Comparison of ENCODE assay signal across 10 mouse cellular contexts in the genomic region with DNA sequence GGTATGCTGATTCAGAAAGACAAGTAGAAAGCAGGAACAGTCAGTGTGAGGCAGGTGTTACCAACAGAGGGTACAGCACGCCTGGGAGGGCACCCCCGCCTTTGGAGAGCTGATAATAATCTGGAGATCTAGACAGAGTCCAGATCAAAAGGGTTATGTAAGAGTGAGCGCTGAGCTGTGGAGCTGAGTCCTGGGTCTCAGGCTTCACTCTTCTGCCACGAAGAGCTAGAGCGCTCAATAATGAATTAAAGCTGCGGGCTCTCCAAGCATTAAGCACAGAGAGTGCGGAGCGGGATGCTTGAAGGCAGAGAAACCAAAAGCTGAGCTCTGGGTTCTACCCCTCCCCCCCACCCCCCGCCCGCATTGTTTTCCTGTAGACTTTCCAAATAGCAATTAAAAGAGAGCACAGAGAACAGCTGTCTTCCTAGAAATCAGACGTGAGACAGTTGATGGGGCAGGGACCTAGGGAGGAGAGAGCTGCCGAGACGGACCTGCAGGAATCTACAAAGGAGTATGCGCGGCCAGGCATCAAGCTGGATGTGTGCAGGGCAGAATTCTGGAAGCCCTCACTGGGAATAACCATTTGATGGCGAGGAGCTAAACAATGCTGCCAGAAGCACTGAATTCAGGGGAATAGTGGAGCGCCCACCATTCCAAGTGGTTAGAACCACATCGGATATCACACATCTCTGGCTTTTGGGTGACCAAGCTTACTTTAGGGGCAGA. TPM values are rescaled to one million over a fixed set of nuclear protein-coding genes. Genes with fewer than 3 reads are reported as not detected.
DNase-seq lines count a peak whose midpoint lies in the region; ATAC-seq and TF ChIP-seq lines count a peak whose summit lies in the region.
"Had no signal": no experiment of that assay in that cellular context is flagged by ENCODE, and none has a peak within 500 bp of the region (broad histone marks: within the 10 kb centered on the region; RNA-seq: fewer than 3 reads in every experiment).

No protein-coding gene starts in this region.

- H3K27ac ChIP-seq in liver, postnatal 0 days (ENCODE audit: low read depth) = 0 out of 2 replicates have a peak overlapping the region, but pooled peaks have one; percentile 36
- no peak overlapping the region for H3K27ac ChIP-seq in liver, embryonic 12.5 days
- no peak overlapping the region for H3K27ac ChIP-seq in forebrain, embryonic 15.5 days (replicated peaks)
- H3K27ac ChIP-seq in midbrain, postnatal 0 days (ENCODE audit: low read depth, low read length) = no peak overlapping the region

- no peak for TF ChIP-seq EP300 in liver, postnatal 0 days (IDR thresholded peaks at IDR 0.05; ENCODE audit: low read depth)

- no peak for DNase-seq in liver, postnatal 0 days
- peak; percentile 52 for DNase-seq in kidney, adult 18-20 months
- DNase-seq in midbrain, postnatal 0 days (ENCODE audit: low spot score) = peak; percentile 17
- DNase-seq in urinary bladder, postnatal 4 days (ENCODE audit: low spot score in 2 of 2) = no peak
- no peak for DNase-seq in cerebellum, postnatal 10 days
- DNase-seq: adrenal gland, postnatal 14 days; lung, postnatal 4 days had no signal

- 75% methylated on average over 18 of the region's 18 CpGs for WGBS in liver, postnatal 0 days (ENCODE audit: insufficient replicate concordance)
- 74% methylated on average over 18 of the region's 18 CpGs for WGBS in liver, embryonic 12.5 days (ENCODE audit: insufficient replicate concordance)
- WGBS in forebrain, embryonic 15.5 days = 21% methylated on average over 18 of the region's 18 CpGs
- 35% methylated on average over 18 of the region's 18 CpGs for WGBS in midbrain, postnatal 0 days

- no peaks in the 10 kb centered on the region for H3K9me3 ChIP-seq in liver, postnatal 0 days (ENCODE audit: low read length)
- H3K9me3 ChIP-seq in liver, embryonic 12.5 days (replicated peaks) = no peaks in the 10 kb centered on the region
- H3K9me3 ChIP-seq in forebrain, embryonic 15.5 days = no peaks in the 10 kb centered on the region
- H3K9me3 ChIP-seq in midbrain, postnatal 0 days (ENCODE audit: low read length) = no peaks in the 10 kb centered on the region

- H3K36me3 ChIP-seq in liver, postnatal 0 days (replicated peaks; ENCODE audit: insufficient read depth, low read length) = peaks cover 44% of the 10 kb centered on the region
- peaks cover 27% of the 10 kb centered on the region for H3K36me3 ChIP-seq in liver, embryonic 12.5 days
- peaks cover 16% of the 10 kb centered on the region for H3K36me3 ChIP-seq in forebrain, embryonic 15.5 days
- H3K36me3 ChIP-seq in midbrain, postnatal 0 days (ENCODE audit: insufficient read depth, low read length) = peaks cover 23% of the 10 kb centered on the region; the same call in 1 of the 2 replicates

- H3K4me2 ChIP-seq in liver, postnatal 0 days (ENCODE audit: low read depth, low read length) = no peak overlapping the region
- no peak overlapping the region for H3K4me2 ChIP-seq in liver, embryonic 12.5 days
- 0 out of 2 replicates have a peak overlapping the region, but pooled peaks have one; percentile 8 for H3K4me2 ChIP-seq in forebrain, embryonic 15.5 days (replicated peaks)
- no peak overlapping the region for H3K4me2 ChIP-seq in midbrain, postnatal 0 days (ENCODE audit: low read depth, low read length, poor library complexity, severe bottlenecking)
- H3K4me2 ChIP-seq: heart, embryonic 11.5 days had no signal

- H3K9ac ChIP-seq in liver, postnatal 0 days (replicated peaks) = no peak overlapping the region
- no peak overlapping the region for H3K9ac ChIP-seq in liver, embryonic 12.5 days
- H3K9ac ChIP-seq in forebrain, embryonic 15.5 days (replicated peaks) = no peak overlapping the region
- no peak overlapping the region for H3K9ac ChIP-seq in midbrain, postnatal 0 days (replicated peaks; ENCODE audit: low read length, poor library complexity, severe bottlenecking)

- H3K4me1 ChIP-seq in liver, postnatal 0 days (ENCODE audit: insufficient read depth) = peaks cover 3% of the 10 kb centered on the region; the same call in 1 of the 2 replicates
- H3K4me1 ChIP-seq in liver, embryonic 12.5 days = no peaks in the 10 kb centered on the region
- peaks cover 8% of the 10 kb centered on the region for H3K4me1 ChIP-seq in forebrain, embryonic 15.5 days
- peaks cover 4% of the 10 kb centered on the region; the same call in 1 of the 2 replicates for H3K4me1 ChIP-seq in midbrain, postnatal 0 days (ENCODE audit: insufficient read depth, low read length)

- H3K27me3 ChIP-seq in liver, postnatal 0 days (ENCODE audit: insufficient read depth, low read length) = no peaks in the 10 kb centered on the region
- no peaks in the 10 kb centered on the region for H3K27me3 ChIP-seq in liver, embryonic 12.5 days (replicated peaks)
- no peaks in the 10 kb centered on the region for H3K27me3 ChIP-seq in forebrain, embryonic 15.5 days
- no peaks in the 10 kb centered on the region for H3K27me3 ChIP-seq in midbrain, postnatal 0 days (ENCODE audit: insufficient read depth, low read length)

- no peak overlapping the region for H3K4me3 ChIP-seq in liver, postnatal 0 days (ENCODE audit: low read depth, low read length)
- H3K4me3 ChIP-seq in liver, embryonic 12.5 days = no peak overlapping the region
- no peak overlapping the region for H3K4me3 ChIP-seq in forebrain, embryonic 15.5 days
- H3K4me3 ChIP-seq in midbrain, postnatal 0 days (ENCODE audit: low read depth, low read length) = no peak overlapping the region

- peak; percentile 70 for ATAC-seq in liver, postnatal 0 days
- no peak for ATAC-seq in liver, embryonic 12.5 days
- ATAC-seq in forebrain, embryonic 15.5 days (replicated peaks) = peak; percentile 43; the same call in 1 of the 2 replicates
- ATAC-seq in midbrain, postnatal 0 days (ENCODE audit: low FRiP score) = no peak

- no peak for TF ChIP-seq CTCF in liver, postnatal 0 days (IDR thresholded peaks at IDR 0.05; ENCODE audit: low read depth)
- TF ChIP-seq CTCF in midbrain, postnatal 0 days (IDR thresholded peaks at IDR 0.05) = no peak

RNA-seq across cellular contexts. Expression of a gene that starts 20.3 kb away (rescaled TPM):
- polyA plus RNA-seq in liver, postnatal 0 days (2015; fragmentation: Nextera tagmentation; extraction: Ambion mirVana) = 51.1 and 54.4 TPM in 2 replicates
- polyA plus RNA-seq in liver, embryonic 12.5 days (2016; fragmentation: Nextera tagmentation; extraction: Ambion mirVana) = 10.6 and 12.0 TPM in 2 replicates
- 91.7 and 94.3 TPM in 2 replicates for polyA plus RNA-seq in forebrain, embryonic 15.5 days (2015; fragmentation: Nextera tagmentation; extraction: Ambion mirVana)
- total RNA-seq in midbrain, postnatal 0 days (2014; rRNA removed) = 220 and 223 TPM in 2 replicates
- 125 and 130 TPM in 2 replicates for polyA plus RNA-seq in midbrain, postnatal 0 days (2015; fragmentation: Nextera tagmentation; extraction: Ambion mirVana)

Comparison
In these comparisons a context has a peak if more than half of its experiments do, and no peak if none do; other contexts are left out.
1. ATAC-seq: peak in liver, postnatal 0 days (single experiment) and forebrain, embryonic 15.5 days (single experiment); none in liver, embryonic 12.5 days (single experiment) and midbrain, postnatal 0 days (single experiment).
2. DNase-seq: peak in kidney, adult 18-20 months (single experiment) and midbrain, postnatal 0 days (single experiment); none in liver, postnatal 0 days (single experiment), urinary bladder, postnatal 4 days (0 of 2) and cerebellum, postnatal 10 days (0 of 2).